Mouse (Mus musculus) liver, embryonic 15.5 days (tissue): ENCODE data around the gene Ssr2. TPM values are rescaled to one million over a fixed set of nuclear protein-coding genes. Genes with fewer than 3 reads are reported as not detected.
"Not testable (repeated sequence)": the region's sequence is repeated elsewhere in the genome, so short reads cannot be mapped to it uniquely, and the experiment has no call there.

ENCODE experiments used
- ATAC-seq: fragments of 200-750 bp; cut with Nextera tagmentation; 2 replicates; pipeline ENCODE4 v1.8.0; 2017; ENCODE audit warnings: moderate number of reproducible peaks, mild to moderate bottlenecking, moderate library complexity; ENCODE audit not compliant: insufficient read depth
- H3K27ac ChIP-seq: fragments of 300-500 bp; sonication (generic); replicated peaks from 2 replicates; pipeline ENCODE4 v1.5.1; 2015; ENCODE audit warnings: mild to moderate bottlenecking, inconsistent platforms
- H3K27me3 ChIP-seq: fragments of 300-500 bp; sonication (generic); 2 replicates; pipeline ENCODE4 v1.6.1; 2015; ENCODE audit warnings: mild to moderate bottlenecking, inconsistent platforms
- H3K36me3 ChIP-seq: fragments of 300-500 bp; sonication (generic); replicated peaks from 2 replicates; pipeline ENCODE4 v1.6.1; 2015; ENCODE audit warnings: moderate library complexity, mild to moderate bottlenecking, inconsistent platforms
- H3K4me1 ChIP-seq: fragments of 300-500 bp; sonication (generic); replicated peaks from 2 replicates; pipeline ENCODE4 v1.6.1; 2015; ENCODE audit warnings: inconsistent platforms
- H3K4me2 ChIP-seq: fragments of 300-500 bp; sonication (generic); 2 replicates; pipeline ENCODE4 v1.6.1; 2015; ENCODE audit warnings: moderate library complexity, mild to moderate bottlenecking, inconsistent platforms
- H3K4me3 ChIP-seq: fragments of 300-500 bp; sonication (generic); replicated peaks from 2 replicates; pipeline ENCODE4 v1.5.1; 2015; ENCODE audit warnings: mild to moderate bottlenecking, inconsistent platforms
- H3K9ac ChIP-seq: fragments of 300-500 bp; sonication (generic); 2 replicates; pipeline ENCODE4 v1.6.1; 2015; ENCODE audit warnings: moderate library complexity, mild to moderate bottlenecking, inconsistent platforms
- H3K9me3 ChIP-seq: fragments of 300-500 bp; sonication (generic); replicated peaks from 2 replicates; pipeline ENCODE4 v1.6.1; 2016; ENCODE audit warnings: inconsistent platforms
- WGBS: fragments of 180-500 bp; shearing (Covaris S2); methylation state at CpG from one replicate; pipeline ENCODE4 v1.1.7; 2015; ENCODE audit warnings: mixed read lengths; ENCODE audit not compliant: insufficient replicate concordance; 5-methylcytosine and 5-hydroxymethylcytosine counted together
- polyA plus RNA-seq: library from polyadenylated mRNA; unstranded; fragments of >200 nt; fragmentation: Nextera tagmentation; extraction: Ambion mirVana; gene quantifications from 2 replicates; pipeline ENCODE4 v1.2.1, GENCODE M21; 2015

The Ssr2 gene
- polyA plus RNA-seq, 1 experiment from 2014 or later = 190 TPM

GRCm38 (mm10) chr3:88586640-88587039 is 11.0 kb downstream of the Ssr2 start:
- WGBS = 87% methylated on average over 5 of the region's 5 CpGs

DNA sequence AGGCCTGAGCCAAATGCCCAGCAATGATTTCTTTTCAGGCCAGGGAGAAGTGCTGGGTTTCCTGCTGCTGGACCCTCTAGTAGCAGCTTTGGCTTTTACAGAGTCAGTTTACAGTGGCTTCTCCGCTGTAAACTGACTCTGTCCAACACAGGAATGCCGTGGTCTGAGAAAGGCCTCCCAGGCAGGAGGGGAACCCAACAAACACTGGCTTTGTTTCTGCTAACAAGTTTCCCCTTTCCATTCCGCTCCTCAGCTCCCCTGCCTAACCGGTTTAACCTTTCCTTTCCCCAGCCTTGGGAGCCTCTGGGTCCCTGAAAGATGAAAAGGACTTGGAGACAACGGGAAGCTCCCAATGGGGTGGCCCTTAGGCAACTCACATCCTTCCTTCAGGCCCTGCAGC is 14.6 kb downstream of the Ssr2 start:
- ATAC-seq = no peak
- Histone ChIP-seq H3K4me3 (no peak overlapping the region), H3K9ac (no peak overlapping the region), H3K9me3 (no peaks in the 10 kb centered on the region), H3K4me2 (no peak overlapping the region), H3K27me3 (no peaks in the 10 kb centered on the region), H3K27ac (no peak overlapping the region), H3K36me3 (peaks cover 35% of the 10 kb centered on the region), H3K4me1 (peaks cover 35% of the 10 kb centered on the region)
- WGBS = 41% methylated on average over 5 of the region's 5 CpGs

More at GRCm38 (mm10) chr3:88586640-88587039, 11.0 kb downstream of the Ssr2 start:
- Histone ChIP-seq H3K4me3 (no peak overlapping the region), H3K36me3 (peaks cover 64% of the 10 kb centered on the region), H3K4me2 (no peak overlapping the region), H3K9me3 (no peaks in the 10 kb centered on the region), H3K4me1 (peaks cover 13% of the 10 kb centered on the region), H3K27ac (no peak overlapping the region), H3K9ac (no peak overlapping the region), H3K27me3 (no peaks in the 10 kb centered on the region)
- ATAC-seq = no peak

GRCm38 (mm10) chr3:88591044-88591443 is 15.4 kb downstream of the Ssr2 start:
- Histone ChIP-seq H3K27me3 (no peaks in the 10 kb centered on the region), H3K4me1 (peaks cover 35% of the 10 kb centered on the region), H3K36me3 (peaks cover 28% of the 10 kb centered on the region), H3K4me2 (no peak overlapping the region), H3K4me3 (no peak overlapping the region), H3K9ac (no peak overlapping the region), H3K27ac (no peak overlapping the region), H3K9me3 (no peaks in the 10 kb centered on the region)
- no peak; the same call in 1 of the 2 replicates for ATAC-seq
- 59% methylated on average over 3 of the region's 3 CpGs for WGBS

DNA sequence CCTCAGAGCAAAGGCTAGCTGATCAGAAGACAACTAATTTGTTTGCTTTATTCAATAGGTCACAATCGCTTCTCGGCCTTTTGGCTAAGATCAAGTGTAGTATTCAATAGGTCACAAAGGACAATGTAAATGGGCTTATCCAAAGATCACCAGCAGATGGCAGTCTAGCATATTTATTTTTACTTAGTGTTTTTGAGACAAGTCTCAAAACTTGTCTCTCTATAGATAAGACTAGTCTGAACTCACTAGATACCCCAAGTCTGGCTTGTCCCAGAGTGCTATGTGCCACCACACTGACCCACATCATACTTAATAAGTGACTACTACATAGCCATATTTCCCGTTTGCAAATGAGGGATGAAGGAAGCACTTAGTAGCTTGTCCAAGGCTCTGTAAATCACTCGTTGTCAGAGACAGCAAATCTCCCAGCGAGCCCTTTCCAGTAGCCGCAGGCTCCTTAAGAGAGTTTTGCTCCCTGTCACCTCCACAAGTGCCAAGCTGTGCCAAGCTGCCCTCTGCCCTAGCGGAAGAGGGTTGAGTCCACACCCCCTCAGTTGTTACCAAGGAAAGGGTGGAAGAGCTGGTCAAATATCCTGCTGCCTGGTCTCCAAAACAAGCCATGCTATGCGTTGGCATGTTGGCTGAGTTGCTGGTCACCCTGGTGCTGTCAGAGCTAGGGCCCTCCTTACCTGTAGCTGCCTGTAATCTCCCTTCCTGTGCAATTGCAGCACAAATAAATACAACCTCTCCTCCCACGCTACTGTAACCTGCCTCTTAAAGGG is 16.5 kb downstream of the Ssr2 start:
- no peak overlapping the region for H3K9ac ChIP-seq
- H3K4me2 ChIP-seq = peak overlapping the region; percentile 57
- peak overlapping the region; percentile 53; the same call in 1 of the 2 replicates for H3K27ac ChIP-seq
- WGBS = 25% methylated on average over 9 of the region's 9 CpGs
- H3K4me1 ChIP-seq = peaks cover 35% of the 10 kb centered on the region
- H3K9me3 ChIP-seq = no peaks in the 10 kb centered on the region
- peaks cover 17% of the 10 kb centered on the region for H3K36me3 ChIP-seq
- no peaks in the 10 kb centered on the region for H3K27me3 ChIP-seq
- H3K4me3 ChIP-seq = no peak overlapping the region
- ATAC-seq = no peak; the same call in 1 of the 2 replicates

- 34% methylated on average over 10 of the region's 10 CpGs for WGBS
- Histone ChIP-seq H3K4me2 (peak overlapping the region; percentile 57), H3K4me3 (peak overlapping the region; percentile 25; the same call in 1 of the 2 replicates), H3K27me3 (no peaks in the 10 kb centered on the region), H3K27ac (no peak overlapping the region), H3K9me3 (no peaks in the 10 kb centered on the region), H3K36me3 (peaks cover 8% of the 10 kb centered on the region), H3K4me1 (peaks cover 35% of the 10 kb centered on the region), H3K9ac (no peak overlapping the region)
- ATAC-seq = no peak
Measured at GRCm38 (mm10) chr3:88592942-88593576, 17.4 kb downstream of the Ssr2 start.

DNA sequence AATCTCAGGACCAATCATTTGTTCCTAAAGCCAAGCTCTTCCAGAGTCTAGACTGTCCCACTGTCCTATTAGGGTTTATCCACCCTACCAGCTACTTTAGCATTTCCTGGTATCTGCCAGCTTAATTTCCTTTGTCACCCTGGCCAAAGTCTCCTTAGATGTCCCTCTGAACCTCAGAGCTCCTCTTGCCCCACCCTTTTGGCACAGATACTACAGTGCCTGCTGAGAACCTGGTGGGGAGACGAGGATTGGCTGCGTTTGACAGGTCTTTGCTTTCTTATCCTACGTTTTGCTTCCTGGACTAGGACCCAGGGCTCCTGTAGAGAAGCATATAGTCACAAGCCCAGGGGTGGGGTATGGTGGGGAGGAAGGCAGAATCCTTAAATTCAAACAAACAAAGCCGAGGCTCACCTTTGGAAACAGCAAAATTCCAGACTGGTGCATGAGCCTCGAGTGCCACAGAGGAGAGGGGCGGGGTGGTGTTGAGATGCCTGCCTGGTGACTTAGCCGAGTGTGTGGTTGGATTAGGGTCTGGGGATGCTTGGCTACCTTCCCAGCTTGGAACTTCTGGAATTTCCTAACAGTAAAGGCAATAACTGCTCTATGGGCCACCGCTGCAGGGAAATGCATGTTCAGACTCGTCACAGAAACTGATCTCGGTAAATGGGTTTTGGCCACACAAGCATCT is 18.4 kb downstream of the Ssr2 start:
- H3K9ac ChIP-seq = no peak overlapping the region
- H3K4me2 ChIP-seq = no peak overlapping the region
- no peaks in the 10 kb centered on the region for H3K36me3 ChIP-seq
- no peak overlapping the region for H3K27ac ChIP-seq
- H3K4me1 ChIP-seq = peaks cover 35% of the 10 kb centered on the region
- no peaks in the 10 kb centered on the region for H3K9me3 ChIP-seq
- no peak overlapping the region for H3K4me3 ChIP-seq
- no peaks in the 10 kb centered on the region for H3K27me3 ChIP-seq
- 47% methylated on average over 10 of the region's 10 CpGs for WGBS
- ATAC-seq = no peak

DNA sequence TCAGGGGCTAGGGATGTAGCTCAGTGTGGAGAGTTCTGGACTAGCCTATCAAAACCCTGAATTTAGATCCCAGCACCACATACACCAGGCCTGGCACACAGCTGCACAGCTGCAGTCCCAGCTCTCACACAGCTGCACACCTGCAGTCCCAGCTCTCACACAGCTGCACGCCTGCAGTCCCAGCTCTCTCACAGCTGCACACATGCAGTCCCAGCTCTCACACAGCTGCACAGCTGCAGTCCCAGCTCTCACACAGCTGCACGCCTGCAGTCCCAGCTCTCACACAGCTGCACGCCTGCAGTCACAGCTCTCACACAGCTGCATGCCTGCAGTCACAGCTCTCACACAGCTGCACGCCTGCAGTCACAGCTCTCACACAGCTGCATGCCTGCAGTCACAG is 20.9 kb downstream of the Ssr2 start:
- H3K36me3 ChIP-seq, H3K9ac ChIP-seq, ATAC-seq, H3K4me3 ChIP-seq, H3K27me3 ChIP-seq, H3K4me2 ChIP-seq, H3K9me3 ChIP-seq, H3K27ac ChIP-seq: not testable (repeated sequence)
- 66% methylated on average over 4 of the region's 4 CpGs for WGBS
- peaks cover 23% of the 10 kb centered on the region for H3K4me1 ChIP-seq

- no peak overlapping the region for H3K4me3 ChIP-seq
- H3K36me3 ChIP-seq = no peaks in the 10 kb centered on the region
- H3K4me1 ChIP-seq = peaks cover 21% of the 10 kb centered on the region
- H3K9ac ChIP-seq = no peak overlapping the region
- 63% methylated on average over 4 of the region's 4 CpGs for WGBS
- ATAC-seq = no peak
- H3K27ac ChIP-seq = no peak overlapping the region
- H3K4me2 ChIP-seq = no peak overlapping the region
- H3K9me3 ChIP-seq = no peaks in the 10 kb centered on the region
- H3K27me3 ChIP-seq = no peaks in the 10 kb centered on the region
Measured at GRCm38 (mm10) chr3:88602466-88602865, 26.8 kb downstream of the Ssr2 start.

GRCm38 (mm10) chr3:88603714-88604161 is 28.1 kb downstream of the Ssr2 start:
- Histone ChIP-seq H3K9ac (no peak overlapping the region), H3K4me3 (no peak overlapping the region), H3K36me3 (no peaks in the 10 kb centered on the region), H3K9me3 (no peaks in the 10 kb centered on the region), H3K4me1 (peaks cover 28% of the 10 kb centered on the region), H3K27me3 (no peaks in the 10 kb centered on the region), H3K27ac (no peak overlapping the region), H3K4me2 (no peak overlapping the region)
- 13% methylated on average over 6 of the region's 6 CpGs for WGBS
- peak; percentile 60; the same call in 1 of the 2 replicates for ATAC-seq

- Histone ChIP-seq H3K27me3 (no peaks in the 10 kb centered on the region), H3K4me2 (no peak overlapping the region), H3K9ac (no peak overlapping the region), H3K4me1 (peaks cover 28% of the 10 kb centered on the region), H3K4me3 (no peak overlapping the region), H3K36me3 (no peaks in the 10 kb centered on the region), H3K27ac (no peak overlapping the region), H3K9me3 (no peaks in the 10 kb centered on the region)
- no peak for ATAC-seq
- WGBS = 75% methylated on average over 7 of the region's 7 CpGs
Measured at GRCm38 (mm10) chr3:88604863-88605262, 29.2 kb downstream of the Ssr2 start.

GRCm38 (mm10) chr3:88605666-88606065 is 30.0 kb downstream of the Ssr2 start, which contains the start of gene Arhgef2:
Arhgef2 (plus strand) TSS chr3:88605966.
- not testable (repeated sequence) for H3K27me3 ChIP-seq, ATAC-seq, H3K9me3 ChIP-seq, H3K4me2 ChIP-seq, H3K4me3 ChIP-seq, H3K36me3 ChIP-seq, H3K9ac ChIP-seq, H3K27ac ChIP-seq
- WGBS = 67% methylated on average over 2 of the region's 2 CpGs
- peaks cover 28% of the 10 kb centered on the region for H3K4me1 ChIP-seq
